Mouse (Mus musculus) thymus, adult 2 months (tissue): Measurements from ENCODE around the gene Grin2b.

ENCODE experiments used
- CTCF ChIP-seq: fragments of 200-500 bp; IDR thresholded peaks from 2 replicates; pipeline ENCODE4 v1.5.1; 2012; ENCODE audit warnings: mild to moderate bottlenecking, control low read depth, low read length, moderate library complexity, borderline replicate concordance; ENCODE audit not compliant: control insufficient read depth, poor library complexity, insufficient read depth; ENCODE audit errors: extremely low read depth
- POLR2A ChIP-seq: fragments of 200-500 bp; IDR thresholded peaks from 2 replicates; pipeline ENCODE4 v1.6.1; 2012; ENCODE audit warnings: mild to moderate bottlenecking, low read length, control low read depth, moderate library complexity; ENCODE audit not compliant: control insufficient read depth, poor library complexity, insufficient read depth; ENCODE audit errors: extremely low read depth

DNA sequence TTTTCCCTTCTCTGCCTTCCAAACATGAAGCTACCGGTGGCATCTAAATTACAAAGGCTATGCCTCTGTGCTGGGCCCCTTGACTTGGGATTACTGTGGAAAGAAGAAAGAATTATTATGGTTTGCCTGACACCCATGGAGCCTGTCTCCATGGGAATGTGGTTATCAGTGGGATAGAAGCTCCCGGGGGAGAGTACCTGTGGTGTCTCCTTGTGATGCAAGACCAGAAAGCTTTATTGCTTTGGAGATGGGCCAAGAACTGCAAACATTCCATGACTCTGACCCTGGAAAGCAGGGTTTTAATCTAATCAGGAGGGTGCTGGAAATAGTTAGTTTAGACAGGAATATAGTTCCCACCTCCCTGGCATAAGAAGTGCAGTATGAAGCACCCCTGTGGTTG lies 469.7 kb downstream of the Grin2b start:
- TF ChIP-seq POLR2A (no peak), CTCF (no peak)
